Mouse (Mus musculus) olfactory bulb, adult 2 months (tissue): Measurements from ENCODE around the gene Sh3rf3. TPM values are rescaled to one million over a fixed set of nuclear protein-coding genes. Genes with fewer than 3 reads are reported as not detected.

Experiments
- H3K27ac ChIP-seq: fragments of 200-500 bp; 2 replicates; pipeline ENCODE4 v1.5.1; 2012; ENCODE audit warnings: low read depth, low read length; ENCODE audit not compliant: insufficient read depth
- H3K4me1 ChIP-seq: fragments of 200-500 bp; 2 replicates; pipeline ENCODE4 v1.6.1; 2012; ENCODE audit warnings: low read length; ENCODE audit not compliant: control insufficient read depth, insufficient read depth
- H3K4me3 ChIP-seq: fragments of 200-500 bp; 2 replicates; pipeline ENCODE4 v1.5.1; 2012; ENCODE audit warnings: mild to moderate bottlenecking, low read depth, low read length, moderate library complexity; ENCODE audit not compliant: insufficient read depth
- CTCF ChIP-seq: fragments of 200-500 bp; IDR thresholded peaks from 2 replicates; pipeline ENCODE4 v1.5.1; 2012; ENCODE audit warnings: low read depth, mild to moderate bottlenecking, low read length, moderate library complexity; ENCODE audit not compliant: insufficient read depth
- POLR2A ChIP-seq: fragments of 200-500 bp; IDR thresholded peaks from 2 replicates; pipeline ENCODE4 v1.6.1; 2012; ENCODE audit warnings: mild to moderate bottlenecking, low read depth, low read length, moderate library complexity; ENCODE audit not compliant: insufficient read depth
- WGBS: fragments of 180-500 bp; shearing (Covaris S2); methylation state at CpG from one replicate; pipeline ENCODE4 v1.1.7; 2018; 5-methylcytosine and 5-hydroxymethylcytosine counted together
- polyA plus RNA-seq: library from polyadenylated mRNA; stranded (reverse); fragments of >200 nt; gene quantifications from 2 replicates; pipeline ENCODE4 v1.2.4, GENCODE M21; 2012; ENCODE audit warnings: low replicate concordance; ENCODE audit not compliant: missing spikeins, insufficient read depth, insufficient read length

The Sh3rf3 gene
- polyA plus RNA-seq, 1 experiment = not detected

DNA sequence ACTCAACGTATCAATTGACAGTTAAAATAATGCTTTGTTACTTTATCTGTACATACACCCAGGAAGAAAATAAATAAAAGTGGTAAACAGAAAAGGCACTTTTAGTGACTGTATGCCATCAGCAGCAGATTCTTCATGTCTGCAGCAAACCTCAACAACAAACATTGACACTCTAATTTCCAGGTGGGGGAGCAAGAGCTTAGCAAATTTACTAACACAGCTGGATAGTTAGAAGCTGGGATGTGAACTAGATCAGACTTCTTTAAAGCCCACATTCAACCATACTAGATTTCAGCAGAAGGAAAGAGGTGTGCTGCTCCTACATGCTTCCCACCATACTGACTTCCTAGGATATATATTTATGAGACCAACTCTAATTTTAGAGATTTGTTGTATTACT lies 359.4 kb downstream of the Sh3rf3 start:
- 96% methylated on average over 1 of the region's 1 CpGs for WGBS
- no peak for TF ChIP-seq CTCF
- TF ChIP-seq POLR2A = no peak
- no peak overlapping the region for H3K4me3 ChIP-seq
- no peaks in the 10 kb centered on the region for H3K4me1 ChIP-seq
- no peak overlapping the region for H3K27ac ChIP-seq

- TF ChIP-seq POLR2A (no peak), CTCF (no peak)
- 92% methylated on average over 3 of the region's 3 CpGs for WGBS
- Histone ChIP-seq H3K27ac (no peak overlapping the region), H3K4me3 (no peak overlapping the region), H3K4me1 (no peaks in the 10 kb centered on the region)
Observed at GRCm38 (mm10) chr10:59179620-59180019, 366.5 kb downstream of the Sh3rf3 start.

GRCm38 (mm10) chr10:59182306-59182705 lies 369.1 kb downstream of the Sh3rf3 start:
- Histone ChIP-seq H3K4me3 (no peak overlapping the region), H3K4me1 (no peaks in the 10 kb centered on the region), H3K27ac (no peak overlapping the region)
- 69% methylated on average over 3 of the region's 3 CpGs for WGBS
- TF ChIP-seq CTCF = no peak
- no peak for TF ChIP-seq POLR2A

Other genes starting within 250 kb of the Sh3rf3 start
- gene Edar, start 137.7 kb upstream of the Sh3rf3 start, polyA plus RNA-seq = not detected in 2 replicates
- not detected in 2 replicates for gene Gm17542, start 95.1 kb upstream of the Sh3rf3 start, polyA plus RNA-seq